ENCODE assay signal across 15 mouse cellular contexts in genomic region chr8:110662545-110662944, GRCm38 (mm10). TPM values are rescaled to one million over a fixed set of nuclear protein-coding genes. Genes with fewer than 3 reads are reported as not detected.
DNase-seq lines count a peak whose midpoint lies in the region; ATAC-seq and TF ChIP-seq lines count a peak whose summit lies in the region.
"Had no signal": no experiment of that assay in that cellular context is flagged by ENCODE, and none has a peak within 500 bp of the region (broad histone marks: within the 10 kb centered on the region; RNA-seq: fewer than 3 reads in every experiment).

No protein-coding gene starts in this region.

- H3K9ac ChIP-seq in lung, embryonic 14.5 days: no peak overlapping the region
- H3K9ac ChIP-seq in hindbrain, embryonic 16.5 days (ENCODE audit: low read depth, low read length): no peak overlapping the region
- H3K9ac ChIP-seq: embryonic facial prominence, embryonic 12.5 days; heart, embryonic 12.5 days; limb, embryonic 13.5 days had no signal

- H3K27ac ChIP-seq in gastrocnemius, adult 2 months: peak overlapping the region; percentile 82
- H3K27ac ChIP-seq in lung, embryonic 14.5 days (ENCODE audit: low read depth): no peak overlapping the region
- peak overlapping the region; percentile 83; the same call in 1 of the 2 replicates for H3K27ac ChIP-seq in hindbrain, embryonic 16.5 days (ENCODE audit: low read depth, low read length)
- no peak overlapping the region for H3K27ac ChIP-seq in embryonic facial prominence, embryonic 10.5 days (replicated peaks)
- H3K27ac ChIP-seq: embryonic facial prominence, embryonic 12.5 days; limb, embryonic 13.5 days had no signal

- 80% methylated on average over 5 of the region's 5 CpGs for WGBS in lung, embryonic 14.5 days
- 78% methylated on average over 5 of the region's 5 CpGs for WGBS in hindbrain, embryonic 16.5 days
- 85% methylated on average over 5 of the region's 5 CpGs for WGBS in embryonic facial prominence, embryonic 10.5 days

- ATAC-seq in lung, embryonic 14.5 days (ENCODE audit: insufficient read depth): no peak
- ATAC-seq in hindbrain, embryonic 16.5 days: no peak

- H3K9me3 ChIP-seq in lung, embryonic 14.5 days (ENCODE audit: low read depth, low read length): no peaks in the 10 kb centered on the region
- no peaks in the 10 kb centered on the region for H3K9me3 ChIP-seq in hindbrain, embryonic 16.5 days (ENCODE audit: control insufficient read depth, low read length)
- H3K9me3 ChIP-seq in embryonic facial prominence, embryonic 10.5 days: no peaks in the 10 kb centered on the region
- H3K9me3 ChIP-seq: embryonic facial prominence, embryonic 12.5 days; heart, embryonic 12.5 days; limb, embryonic 13.5 days had no signal

- H3K27me3 ChIP-seq in lung, embryonic 14.5 days (ENCODE audit: insufficient read depth, low read length): no peaks in the 10 kb centered on the region
- H3K27me3 ChIP-seq in hindbrain, embryonic 16.5 days (replicated peaks; ENCODE audit: control insufficient read depth, insufficient read depth, low read length): no peaks in the 10 kb centered on the region
- H3K27me3 ChIP-seq in embryonic facial prominence, embryonic 10.5 days (replicated peaks; ENCODE audit: low read depth, poor library complexity, severe bottlenecking): no peaks in the 10 kb centered on the region
- H3K27me3 ChIP-seq: embryonic facial prominence, embryonic 12.5 days; heart, embryonic 12.5 days; limb, embryonic 13.5 days had no signal

- intact Hi-C loops in gastrocnemius, adult 2 months (cut with DNase I): loop anchor here (5.0 kb wide), 1 partner anchor 60 kb away; the partner anchor contains the start of gene Mtss1l

- no peak overlapping the region for H3K4me3 ChIP-seq in gastrocnemius, adult 2 months
- no peak overlapping the region for H3K4me3 ChIP-seq in lung, embryonic 14.5 days (ENCODE audit: low read depth, low read length)
- H3K4me3 ChIP-seq in hindbrain, embryonic 16.5 days (ENCODE audit: low read length): no peak overlapping the region
- no peak overlapping the region for H3K4me3 ChIP-seq in embryonic facial prominence, embryonic 10.5 days
- H3K4me3 ChIP-seq: embryonic facial prominence, embryonic 12.5 days; heart, embryonic 12.5 days; limb, embryonic 13.5 days had no signal

- no peaks in the 10 kb centered on the region for H3K36me3 ChIP-seq in lung, embryonic 14.5 days (ENCODE audit: insufficient read depth)
- no peaks in the 10 kb centered on the region; the same call in 1 of the 2 replicates for H3K36me3 ChIP-seq in hindbrain, embryonic 16.5 days (ENCODE audit: control insufficient read depth, insufficient read depth, low read length)
- H3K36me3 ChIP-seq in embryonic facial prominence, embryonic 10.5 days (replicated peaks): peaks cover 38% of the 10 kb centered on the region

- no peak overlapping the region for H3K4me2 ChIP-seq in lung, embryonic 14.5 days
- no peak overlapping the region for H3K4me2 ChIP-seq in hindbrain, embryonic 16.5 days (ENCODE audit: low read length)
- H3K4me2 ChIP-seq: embryonic facial prominence, embryonic 12.5 days; heart, embryonic 12.5 days; limb, embryonic 13.5 days had no signal

- DNase-seq in gastrocnemius, adult 2 months: no peak
- no peak for DNase-seq in gastrocnemius, adult 8-10 months (ENCODE audit: low spot score in 2 of 2)
- peak; percentile 18 for DNase-seq in lung, embryonic 14.5 days
- no peak for DNase-seq in lung, adult 18-20 months
- peak; percentile 38 for DNase-seq in NIH3T3 (ENCODE audit: low read depth)
- no peak for DNase-seq in right cerebral cortex, postnatal 25 days
- DNase-seq in embryonic facial prominence, embryonic 10.5 days (ENCODE audit: low spot score): no peak
- DNase-seq: adrenal gland, adult 8-10 months; cerebellum, adult 8-10 months; heart, postnatal 4 days; kidney, adult 2 months had no signal

- peaks cover 4% of the 10 kb centered on the region; the same call in 1 of the 2 replicates for H3K4me1 ChIP-seq in lung, embryonic 14.5 days (ENCODE audit: insufficient read depth)
- H3K4me1 ChIP-seq in hindbrain, embryonic 16.5 days (ENCODE audit: control insufficient read depth, insufficient read depth, low read depth, low read length): peaks cover 26% of the 10 kb centered on the region
- peaks cover 19% of the 10 kb centered on the region for H3K4me1 ChIP-seq in embryonic facial prominence, embryonic 10.5 days
- H3K4me1 ChIP-seq: heart, embryonic 12.5 days had no signal

- peak; percentile 24; the same call in 1 of the 2 replicates for TF ChIP-seq CTCF in gastrocnemius, adult 2 months (IDR thresholded peaks at IDR 0.05)
- peak; percentile 27 for TF ChIP-seq CTCF in lung, embryonic 14.5 days (IDR thresholded peaks at IDR 0.05; ENCODE audit: low read depth)

RNA-seq across cellular contexts. Expression of gene Vac14, which starts 44.2 kb away (rescaled TPM):
- total RNA-seq in gastrocnemius, adult 2 months (2021): 10 to 100 TPM; 15.6 to 18.2 TPM
- 10 to 100 TPM; 17.4 to 22.1 (median 19.3) TPM for total RNA-seq in gastrocnemius, adult 8-10 months (2022)
- polyA plus RNA-seq in lung, embryonic 14.5 days (2014; fragmentation: Nextera tagmentation; extraction: Ambion mirVana): 23.3 and 25.2 TPM in 2 replicates
- 29.9 and 31.2 TPM in 2 replicates for polyA plus RNA-seq in hindbrain, embryonic 16.5 days (2015; fragmentation: Nextera tagmentation; extraction: Ambion mirVana)
- 26.2 and 27.3 TPM in 2 replicates for polyA plus RNA-seq in embryonic facial prominence, embryonic 10.5 days (2016; fragmentation: Nextera tagmentation; extraction: Ambion mirVana)

RNA-seq across cellular contexts. Expression of gene Mtss1l, which starts 58.7 kb away (rescaled TPM):
- total RNA-seq in gastrocnemius, adult 2 months (2021): 100 to 1,000 TPM in 1 of 2 experiments, 10 to 100 TPM in 1; 85.5 to 125 TPM
- 100 to 1,000 TPM; 120 to 134 (median 124) TPM for total RNA-seq in gastrocnemius, adult 8-10 months (2022)
- 30.9 and 39.9 TPM in 2 replicates for polyA plus RNA-seq in lung, embryonic 14.5 days (2014; fragmentation: Nextera tagmentation; extraction: Ambion mirVana)
- polyA plus RNA-seq in hindbrain, embryonic 16.5 days (2015; fragmentation: Nextera tagmentation; extraction: Ambion mirVana): 26.4 and 28.8 TPM in 2 replicates
- polyA plus RNA-seq in embryonic facial prominence, embryonic 10.5 days (2016; fragmentation: Nextera tagmentation; extraction: Ambion mirVana): 6.6 and 7.2 TPM in 2 replicates

Comparison
In these comparisons a context has a peak if more than half of its experiments do, and no peak if none do; other contexts are left out.
1. DNase-seq: peak in lung, embryonic 14.5 days (single experiment) and NIH3T3 (single experiment); none in gastrocnemius, adult 2 months (single experiment), gastrocnemius, adult 8-10 months (0 of 2), lung, adult 18-20 months (0 of 2), right cerebral cortex, postnatal 25 days (single experiment) and embryonic facial prominence, embryonic 10.5 days (single experiment).
2. H3K27ac ChIP-seq: peak in gastrocnemius, adult 2 months (single experiment) and hindbrain, embryonic 16.5 days (single experiment); none in lung, embryonic 14.5 days (single experiment) and embryonic facial prominence, embryonic 10.5 days (single experiment).